Mouse (Mus musculus) midbrain, embryonic 14.5 days (tissue): ENCODE data around the gene Slc24a3. TPM values are rescaled to one million over a fixed set of nuclear protein-coding genes. Genes with fewer than 3 reads are reported as not detected.

Experiments used
- ATAC-seq: fragments of 200-750 bp; cut with Nextera tagmentation; 2 replicates; pipeline ENCODE4 v1.8.0; 2017; ENCODE audit warnings: moderate number of reproducible peaks, moderate library complexity; ENCODE audit not compliant: low FRiP score, low TSS enrichment
- DNase-seq: peaks from one replicate; pipeline ENCODE4 v3.0.0-alpha.2; 2015
- H3K27ac ChIP-seq: fragments of 300-500 bp; sonication (generic); replicated peaks from 2 replicates; pipeline ENCODE4 v1.5.1; 2014; ENCODE audit warnings: mild to moderate bottlenecking, low read depth, low read length, moderate library complexity
- H3K27me3 ChIP-seq: fragments of 300-500 bp; sonication (generic); 2 replicates; pipeline ENCODE4 v1.6.1; 2014; ENCODE audit warnings: low read length, control low read depth, mixed read lengths; ENCODE audit not compliant: control insufficient read depth, insufficient read depth
- H3K36me3 ChIP-seq: fragments of 300-500 bp; sonication (generic); 2 replicates; pipeline ENCODE4 v1.6.1; 2014; ENCODE audit warnings: low read length, control low read depth; ENCODE audit not compliant: control insufficient read depth, insufficient read depth
- H3K4me1 ChIP-seq: fragments of 300-500 bp; sonication (generic); 2 replicates; pipeline ENCODE4 v1.6.1; 2014; ENCODE audit warnings: mild to moderate bottlenecking, antibody characterized with exemption, low read length, control low read depth; ENCODE audit not compliant: control insufficient read depth, insufficient read depth
- H3K4me2 ChIP-seq: fragments of 300-500 bp; sonication (generic); 2 replicates; pipeline ENCODE4 v1.6.1; 2014; ENCODE audit warnings: mild to moderate bottlenecking, low read length, moderate library complexity
- H3K4me3 ChIP-seq: fragments of 300-500 bp; sonication (generic); replicated peaks from 2 replicates; pipeline ENCODE4 v1.5.1; 2014; ENCODE audit warnings: low read depth, low read length
- H3K9ac ChIP-seq: fragments of 300-500 bp; sonication (generic); replicated peaks from 2 replicates; pipeline ENCODE4 v1.6.1; 2014; ENCODE audit warnings: mild to moderate bottlenecking, low read length, moderate library complexity
- H3K9me3 ChIP-seq: fragments of 300-500 bp; sonication (generic); 2 replicates; pipeline ENCODE4 v1.6.1; 2016; ENCODE audit warnings: low read length, control low read depth, mixed read lengths; ENCODE audit not compliant: control insufficient read depth
- WGBS: fragments of 180-500 bp; shearing (Covaris S2); extraction: QIAGEN DNeasy Blood & Tissue Kit; methylation state at CpG from one replicate; pipeline ENCODE4 v1.1.7; 2014; 5-methylcytosine and 5-hydroxymethylcytosine counted together
- polyA plus RNA-seq: library from polyadenylated mRNA; unstranded; fragments of >200 nt; fragmentation: Nextera tagmentation; extraction: Ambion mirVana; gene quantifications from 2 replicates; pipeline ENCODE4 v1.2.1, GENCODE M21; 2014

Gene Slc24a3
- polyA plus RNA-seq, 1 experiment from 2014 or later, result 13.1 TPM

DNA sequence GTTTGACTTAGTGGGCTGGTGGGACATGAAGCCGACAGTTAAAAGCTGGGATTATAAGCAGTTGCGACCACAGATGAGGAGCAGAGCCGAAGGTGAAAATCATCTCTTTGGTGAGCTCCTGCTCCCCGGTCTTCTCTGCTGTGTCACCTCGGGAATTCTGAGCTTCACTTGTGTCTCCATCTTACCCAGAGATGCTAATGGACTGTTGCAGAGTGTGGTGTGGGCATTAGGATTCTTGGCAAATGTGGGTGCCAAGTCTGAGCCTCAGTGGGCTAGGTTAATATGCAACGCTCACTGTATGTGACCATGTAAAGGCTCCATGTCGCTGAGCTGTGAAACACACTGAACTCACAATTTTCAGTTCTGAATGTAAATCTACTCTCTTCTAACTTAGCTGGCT, 7.5 kb downstream of the Slc24a3 start:
- no peaks in the 10 kb centered on the region for H3K9me3 ChIP-seq
- no peaks in the 10 kb centered on the region for H3K36me3 ChIP-seq
- H3K9ac ChIP-seq, result no peak overlapping the region
- no peak overlapping the region for H3K27ac ChIP-seq
- WGBS, result 90% methylated on average over 7 of the region's 7 CpGs
- ATAC-seq (no peak), DNase-seq (no peak)
- H3K4me1 ChIP-seq, result no peaks in the 10 kb centered on the region
- no peak overlapping the region for H3K4me2 ChIP-seq
- H3K27me3 ChIP-seq, result no peaks in the 10 kb centered on the region
- no peak overlapping the region for H3K4me3 ChIP-seq

DNA sequence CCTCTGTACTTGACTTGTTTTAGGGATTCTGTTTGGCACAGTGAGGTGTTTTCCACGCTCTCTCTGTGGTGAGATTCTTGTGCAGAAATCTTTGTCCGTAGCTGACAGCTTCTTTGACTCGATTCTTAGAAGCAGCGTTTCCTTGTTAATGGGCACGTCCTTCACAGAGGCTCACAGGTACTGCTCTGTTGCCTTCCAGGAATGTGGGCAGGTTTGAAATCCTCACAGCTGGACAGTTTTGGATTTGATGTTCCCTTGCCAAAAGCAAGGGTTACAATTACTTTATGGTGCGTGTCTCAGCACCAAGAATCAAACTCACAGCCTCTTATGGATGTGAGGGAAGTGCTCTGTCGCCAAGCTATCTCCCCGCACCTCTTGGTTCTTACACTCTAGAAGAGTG, 14.9 kb downstream of the Slc24a3 start:
- H3K9me3 ChIP-seq, result no peaks in the 10 kb centered on the region
- no peak overlapping the region for H3K4me3 ChIP-seq
- 41% methylated on average over 8 of the region's 8 CpGs for WGBS
- ATAC-seq (no peak), DNase-seq (no peak)
- H3K4me1 ChIP-seq, result no peaks in the 10 kb centered on the region
- H3K36me3 ChIP-seq, result no peaks in the 10 kb centered on the region
- H3K27me3 ChIP-seq, result no peaks in the 10 kb centered on the region
- no peak overlapping the region for H3K27ac ChIP-seq
- H3K4me2 ChIP-seq, result no peak overlapping the region
- no peak overlapping the region for H3K9ac ChIP-seq

DNA sequence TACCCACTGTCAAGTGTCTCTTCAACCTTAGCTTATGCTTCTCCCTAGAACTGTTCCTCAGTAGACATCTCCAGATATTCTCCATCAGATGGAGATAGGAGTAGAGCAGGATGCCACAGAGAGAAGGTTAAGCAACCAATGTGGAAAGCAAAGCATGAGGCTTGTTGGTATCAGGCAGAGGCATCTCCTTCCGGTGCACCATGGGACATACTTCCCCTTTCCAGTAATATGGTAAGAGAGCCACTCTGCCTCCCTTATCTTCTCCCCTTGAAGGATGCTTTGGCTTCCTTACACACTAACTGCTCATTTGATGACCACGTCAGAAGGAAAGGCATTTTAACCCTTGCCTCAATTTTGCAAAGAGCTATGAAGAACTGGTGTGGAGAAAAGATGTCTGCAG, 21.3 kb downstream of the Slc24a3 start:
- DNase-seq (no peak), ATAC-seq (no peak)
- Histone ChIP-seq H3K4me2 (no peak overlapping the region), H3K27ac (no peak overlapping the region), H3K36me3 (no peaks in the 10 kb centered on the region), H3K4me3 (no peak overlapping the region), H3K4me1 (no peaks in the 10 kb centered on the region), H3K27me3 (no peaks in the 10 kb centered on the region), H3K9me3 (no peaks in the 10 kb centered on the region), H3K9ac (no peak overlapping the region)
- WGBS, result 82% methylated on average over 2 of the region's 2 CpGs

DNA sequence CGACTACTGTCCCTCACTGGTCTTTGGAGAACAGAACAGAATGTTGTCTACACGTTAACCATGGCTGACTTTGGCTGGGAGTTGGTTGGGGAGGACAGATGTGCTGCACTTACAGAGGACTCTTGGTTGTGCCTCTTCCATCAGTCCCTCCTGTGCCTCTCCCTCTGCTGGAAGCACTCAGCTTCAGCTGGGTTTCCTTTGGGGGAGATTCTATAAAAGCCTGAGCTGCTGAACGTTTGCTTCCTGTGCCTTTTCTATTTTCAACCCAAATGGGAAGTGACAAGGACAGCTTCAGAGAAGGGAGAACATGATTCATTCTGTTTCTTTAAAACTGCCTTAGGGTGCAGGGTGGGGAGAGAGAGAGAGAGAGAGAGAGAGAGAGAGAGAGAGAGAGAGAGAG, 28.5 kb downstream of the Slc24a3 start:
- WGBS, result 73% methylated on average over 3 of the region's 3 CpGs
- Histone ChIP-seq H3K4me3 (no peak overlapping the region), H3K36me3 (no peaks in the 10 kb centered on the region), H3K27ac (no peak overlapping the region), H3K9me3 (no peaks in the 10 kb centered on the region), H3K27me3 (no peaks in the 10 kb centered on the region), H3K4me2 (no peak overlapping the region), H3K4me1 (no peaks in the 10 kb centered on the region), H3K9ac (no peak overlapping the region)
- ATAC-seq (no peak), DNase-seq (no peak)

DNA sequence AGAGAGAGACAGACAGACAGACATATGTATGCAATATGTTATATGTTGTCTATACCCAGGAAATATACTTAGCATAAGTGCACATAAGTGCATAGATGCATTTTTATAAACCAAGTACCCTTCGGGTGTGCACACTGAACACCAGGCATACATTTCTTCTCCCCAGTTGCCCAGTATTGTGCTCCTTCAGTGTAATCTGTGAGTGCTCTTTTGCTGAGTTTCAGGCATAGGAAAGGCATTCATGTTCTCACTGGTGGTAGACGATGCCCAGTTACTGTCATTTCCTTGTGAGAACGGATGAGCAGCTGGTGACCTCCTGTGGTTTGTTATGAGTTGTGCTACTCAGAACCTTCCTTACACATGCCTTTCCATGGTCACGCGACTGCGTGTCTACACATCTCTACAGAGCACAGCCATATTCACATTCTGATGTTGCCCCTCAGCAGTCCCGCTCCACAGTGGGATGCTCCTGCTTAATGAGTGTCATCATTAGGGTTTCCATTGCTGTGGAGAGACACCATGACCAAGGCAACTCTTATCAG, 29.0 kb downstream of the Slc24a3 start:
- Histone ChIP-seq H3K4me3 (no peak overlapping the region), H3K27ac (no peak overlapping the region), H3K9ac (no peak overlapping the region), H3K9me3 (no peaks in the 10 kb centered on the region), H3K36me3 (no peaks in the 10 kb centered on the region), H3K4me2 (no peak overlapping the region), H3K4me1 (no peaks in the 10 kb centered on the region), H3K27me3 (no peaks in the 10 kb centered on the region)
- ATAC-seq, result no peak
- no peak for DNase-seq
- 92% methylated on average over 7 of the region's 7 CpGs for WGBS

DNA sequence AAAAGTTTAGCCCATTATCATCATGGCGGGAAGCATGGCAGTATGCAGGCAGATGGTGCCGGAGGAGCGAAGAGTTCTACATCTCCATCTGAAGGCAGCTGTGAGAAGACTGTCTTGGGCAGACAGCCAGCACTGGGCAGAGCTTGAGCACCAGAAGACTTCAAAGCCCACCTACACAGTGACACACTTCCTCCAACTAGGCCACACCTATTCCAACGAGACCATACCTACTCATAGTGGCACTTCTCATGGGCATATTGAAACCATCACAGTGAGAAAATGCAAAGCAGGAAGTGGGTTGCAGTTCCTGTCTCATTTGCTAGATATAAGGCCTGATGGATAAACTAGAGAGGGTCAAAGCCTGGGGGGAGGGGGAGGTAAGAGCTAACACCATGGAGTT, 29.5 kb downstream of the Slc24a3 start:
- Histone ChIP-seq H3K9me3 (no peaks in the 10 kb centered on the region), H3K4me1 (no peaks in the 10 kb centered on the region), H3K4me3 (no peak overlapping the region), H3K27ac (no peak overlapping the region), H3K9ac (no peak overlapping the region), H3K27me3 (no peaks in the 10 kb centered on the region), H3K36me3 (no peaks in the 10 kb centered on the region), H3K4me2 (no peak overlapping the region)
- no peak for ATAC-seq
- 94% methylated on average over 4 of the region's 4 CpGs for WGBS
- no peak for DNase-seq

DNA sequence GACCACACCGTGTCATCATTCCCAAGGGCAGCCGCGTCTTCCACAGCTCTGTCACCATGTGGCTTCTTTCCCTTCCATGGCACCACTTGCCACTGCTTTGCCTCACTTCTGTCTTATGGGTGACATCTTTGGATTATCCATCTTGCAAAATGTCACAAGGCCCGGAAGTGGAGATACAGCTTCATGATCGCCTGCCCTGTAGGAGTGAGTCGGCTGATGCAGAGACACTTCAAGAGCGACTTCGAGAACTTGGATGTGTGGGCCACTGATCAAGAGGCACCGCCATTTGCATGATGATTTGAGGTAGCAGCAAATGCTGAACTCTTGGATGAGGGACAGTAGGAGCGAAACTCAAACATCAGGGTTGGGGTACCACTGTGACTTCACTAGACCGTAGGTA, 46.0 kb downstream of the Slc24a3 start:
- DNase-seq, result no peak
- Histone ChIP-seq H3K9me3 (no peaks in the 10 kb centered on the region), H3K4me1 (no peaks in the 10 kb centered on the region), H3K9ac (no peak overlapping the region), H3K27ac (no peak overlapping the region), H3K4me3 (no peak overlapping the region), H3K27me3 (no peaks in the 10 kb centered on the region), H3K4me2 (no peak overlapping the region), H3K36me3 (no peaks in the 10 kb centered on the region)
- no peak for ATAC-seq
- 95% methylated on average over 11 of the region's 11 CpGs for WGBS

DNA sequence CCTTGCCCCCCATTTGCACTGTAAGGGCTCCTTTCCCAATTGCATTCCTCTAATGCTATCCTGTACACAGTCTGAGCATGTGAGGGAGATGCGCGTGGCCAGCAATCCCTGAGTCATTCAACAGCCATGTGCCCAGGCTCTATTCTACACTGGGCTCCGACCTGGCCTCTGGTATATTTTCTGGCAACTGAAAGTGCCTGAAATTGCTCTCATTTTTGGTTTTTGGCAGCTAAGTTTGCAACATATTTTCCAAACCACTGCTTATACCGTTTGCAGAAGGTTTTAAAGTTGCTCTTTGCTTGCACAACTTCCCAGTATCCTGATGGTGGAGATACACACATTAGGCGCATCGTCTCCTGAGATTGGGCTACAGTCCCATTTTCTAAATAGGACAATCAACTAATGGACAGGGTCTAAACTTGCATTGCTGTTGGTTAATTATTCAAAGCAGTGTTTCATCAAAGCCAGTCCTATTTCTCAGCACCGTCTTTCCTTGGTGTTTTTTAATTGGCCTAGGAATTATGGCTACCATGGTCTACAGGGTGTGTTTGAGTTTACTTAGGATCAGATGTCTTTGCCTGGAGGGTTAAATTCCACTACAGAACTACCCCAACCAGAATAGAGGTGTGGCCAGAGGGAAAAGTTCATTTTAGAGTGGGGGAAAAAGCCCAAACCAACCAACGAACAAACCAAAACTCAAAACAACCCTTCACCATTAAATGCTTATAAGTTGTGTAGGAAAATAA, 46.7 kb downstream of the Slc24a3 start:
- no peak for DNase-seq
- Histone ChIP-seq H3K4me2 (no peak overlapping the region), H3K9ac (no peak overlapping the region), H3K4me1 (no peaks in the 10 kb centered on the region), H3K27ac (no peak overlapping the region), H3K9me3 (no peaks in the 10 kb centered on the region), H3K4me3 (no peak overlapping the region), H3K27me3 (no peaks in the 10 kb centered on the region), H3K36me3 (no peaks in the 10 kb centered on the region)
- ATAC-seq, result no peak
- whole genome bisulfite sequencing, result 94% methylated on average over 8 of the region's 8 CpGs

DNA sequence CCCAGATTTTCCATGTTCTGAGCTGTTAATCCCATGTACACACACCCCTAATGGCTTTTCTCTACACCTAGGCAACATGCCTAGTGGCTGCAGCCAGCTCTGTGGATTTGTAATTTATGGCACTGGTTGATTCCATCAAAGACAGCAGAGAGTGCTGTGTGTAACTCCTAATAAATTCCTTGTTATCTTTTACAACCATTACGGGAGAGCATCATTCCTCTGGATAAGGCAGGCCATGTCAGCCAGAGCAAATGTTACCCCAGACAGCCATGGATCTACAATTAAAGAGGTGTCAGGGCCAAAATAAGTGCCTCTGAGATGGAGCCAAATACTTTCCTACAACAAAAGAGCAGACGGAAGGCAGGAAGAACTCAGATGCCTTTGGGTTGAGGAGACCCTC, 49.0 kb downstream of the Slc24a3 start:
- H3K27me3 ChIP-seq, result no peaks in the 10 kb centered on the region
- H3K27ac ChIP-seq, result no peak overlapping the region
- no peaks in the 10 kb centered on the region for H3K36me3 ChIP-seq
- DNase-seq (no peak), ATAC-seq (no peak)
- H3K4me2 ChIP-seq, result no peak overlapping the region
- no peak overlapping the region for H3K9ac ChIP-seq
- WGBS, result 87% methylated on average over 2 of the region's 2 CpGs
- H3K9me3 ChIP-seq, result no peaks in the 10 kb centered on the region
- H3K4me1 ChIP-seq, result no peaks in the 10 kb centered on the region
- H3K4me3 ChIP-seq, result no peak overlapping the region
